In the genomic region with DNA sequence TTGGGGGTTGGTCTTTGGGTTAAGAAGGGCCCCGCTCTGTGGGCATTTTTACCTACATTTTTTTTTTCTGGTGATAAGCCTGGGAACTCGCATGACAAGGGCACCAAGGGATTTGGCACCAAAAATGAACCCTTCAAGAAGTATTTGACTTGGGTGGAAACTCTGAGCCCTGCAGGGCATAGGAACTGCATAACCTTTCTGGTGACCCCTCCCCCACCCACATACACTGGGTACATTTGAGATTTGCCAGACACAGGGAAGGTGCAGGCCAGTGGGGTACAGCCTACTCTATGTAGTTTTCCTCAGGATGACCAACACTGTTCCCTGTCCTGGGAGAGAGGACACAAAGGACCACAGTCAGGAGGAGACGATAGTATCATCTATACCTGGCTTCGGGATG, we compare ENCODE assay signal across 18 mouse cellular contexts. TPM values are rescaled to one million over a fixed set of nuclear protein-coding genes. Genes with fewer than 3 reads are reported as not detected.
DNase-seq lines count a peak whose midpoint lies in the region; ATAC-seq and TF ChIP-seq lines count a peak whose summit lies in the region.
"Had no signal": no experiment of that assay in that cellular context is flagged by ENCODE, and none has a peak within 500 bp of the region (broad histone marks: within the 10 kb centered on the region; RNA-seq: fewer than 3 reads in every experiment).

No protein-coding gene starts in this region.

- no peak for DNase-seq in forebrain, postnatal 0 days
- no peak for DNase-seq in forebrain, embryonic 10.5 days (ENCODE audit: extremely low spot score, low spot score)
- no peak for DNase-seq in hindbrain, embryonic 10.5 days (ENCODE audit: low spot score)
- DNase-seq in midbrain, embryonic 10.5 days (ENCODE audit: low spot score) = no peak
- no peak for DNase-seq in adrenal gland, adult 18-20 months (ENCODE audit: low spot score in 2 of 2)
- DNase-seq: cerebellum, adult 11-12 months; cerebellum, postnatal 25 days; gastrocnemius, postnatal 10 days; heart, adult 18-20 months; layer of hippocampus, adult 9-11 months; lung, postnatal 10 days; thymus, postnatal 36 days had no signal

- no peaks in the 10 kb centered on the region for H3K36me3 ChIP-seq in forebrain, postnatal 0 days (ENCODE audit: insufficient read depth)
- H3K36me3 ChIP-seq in forebrain, embryonic 10.5 days (replicated peaks) = no peaks in the 10 kb centered on the region
- no peaks in the 10 kb centered on the region for H3K36me3 ChIP-seq in hindbrain, embryonic 15.5 days
- H3K36me3 ChIP-seq in hindbrain, embryonic 10.5 days = no peaks in the 10 kb centered on the region
- H3K36me3 ChIP-seq in midbrain, embryonic 13.5 days = no peaks in the 10 kb centered on the region
- H3K36me3 ChIP-seq in midbrain, embryonic 10.5 days = no peaks in the 10 kb centered on the region
- H3K36me3 ChIP-seq: kidney, embryonic 15.5 days; limb, embryonic 13.5 days; liver, embryonic 15.5 days had no signal

- no peak overlapping the region for H3K9ac ChIP-seq in forebrain, postnatal 0 days
- no peak overlapping the region for H3K9ac ChIP-seq in hindbrain, embryonic 15.5 days
- H3K9ac ChIP-seq in midbrain, embryonic 13.5 days (replicated peaks) = no peak overlapping the region
- H3K9ac ChIP-seq: kidney, embryonic 15.5 days; limb, embryonic 13.5 days had no signal

- H3K9me3 ChIP-seq in forebrain, postnatal 0 days (ENCODE audit: low read length) = no peaks in the 10 kb centered on the region
- H3K9me3 ChIP-seq in forebrain, embryonic 10.5 days = no peaks in the 10 kb centered on the region
- H3K9me3 ChIP-seq in hindbrain, embryonic 15.5 days = no peaks in the 10 kb centered on the region
- H3K9me3 ChIP-seq in hindbrain, embryonic 10.5 days = no peaks in the 10 kb centered on the region
- H3K9me3 ChIP-seq in midbrain, embryonic 13.5 days = no peaks in the 10 kb centered on the region
- no peaks in the 10 kb centered on the region for H3K9me3 ChIP-seq in midbrain, embryonic 10.5 days (replicated peaks)
- H3K9me3 ChIP-seq: kidney, embryonic 15.5 days; limb, embryonic 13.5 days; liver, embryonic 15.5 days had no signal

- no peak for TF ChIP-seq CTCF in forebrain, postnatal 0 days (IDR thresholded peaks at IDR 0.05; ENCODE audit: low read depth)

- H3K4me2 ChIP-seq in forebrain, postnatal 0 days (ENCODE audit: low read depth) = peak overlapping the region; percentile 69
- peak overlapping the region; percentile 67 for H3K4me2 ChIP-seq in hindbrain, embryonic 15.5 days
- peak overlapping the region; percentile 16; the same call in 1 of the 2 replicates for H3K4me2 ChIP-seq in midbrain, embryonic 13.5 days (replicated peaks)
- H3K4me2 ChIP-seq: kidney, embryonic 15.5 days; limb, embryonic 13.5 days; liver, embryonic 15.5 days had no signal

- WGBS in forebrain, postnatal 0 days = 87% methylated on average over 4 of the region's 4 CpGs
- 86% methylated on average over 4 of the region's 4 CpGs for WGBS in forebrain, embryonic 10.5 days
- WGBS in hindbrain, embryonic 15.5 days = 89% methylated on average over 4 of the region's 4 CpGs
- 81% methylated on average over 4 of the region's 4 CpGs for WGBS in hindbrain, embryonic 10.5 days
- WGBS in midbrain, embryonic 13.5 days = 82% methylated on average over 4 of the region's 4 CpGs
- WGBS in midbrain, embryonic 10.5 days = 86% methylated on average over 4 of the region's 4 CpGs

- ATAC-seq in forebrain, postnatal 0 days = no peak
- no peak for ATAC-seq in hindbrain, embryonic 15.5 days (ENCODE audit: low FRiP score, low read depth)
- no peak for ATAC-seq in midbrain, embryonic 13.5 days

- H3K4me1 ChIP-seq in forebrain, postnatal 0 days (ENCODE audit: insufficient read depth) = peaks cover 19% of the 10 kb centered on the region
- peaks cover 31% of the 10 kb centered on the region for H3K4me1 ChIP-seq in forebrain, embryonic 10.5 days
- H3K4me1 ChIP-seq in hindbrain, embryonic 15.5 days (replicated peaks) = peaks cover 55% of the 10 kb centered on the region
- H3K4me1 ChIP-seq in hindbrain, embryonic 10.5 days (replicated peaks) = peaks cover 34% of the 10 kb centered on the region
- peaks cover 44% of the 10 kb centered on the region for H3K4me1 ChIP-seq in midbrain, embryonic 13.5 days (replicated peaks)
- peaks cover 25% of the 10 kb centered on the region for H3K4me1 ChIP-seq in midbrain, embryonic 10.5 days

- no peak overlapping the region for H3K27ac ChIP-seq in forebrain, postnatal 0 days (ENCODE audit: low read depth, low read length)
- H3K27ac ChIP-seq in forebrain, embryonic 10.5 days = no peak overlapping the region
- no peak overlapping the region for H3K27ac ChIP-seq in hindbrain, embryonic 15.5 days (replicated peaks)
- no peak overlapping the region for H3K27ac ChIP-seq in hindbrain, embryonic 10.5 days
- H3K27ac ChIP-seq in midbrain, embryonic 13.5 days = no peak overlapping the region
- no peak overlapping the region for H3K27ac ChIP-seq in midbrain, embryonic 10.5 days (replicated peaks)
- H3K27ac ChIP-seq: kidney, embryonic 15.5 days; limb, embryonic 13.5 days; liver, embryonic 15.5 days had no signal

- no peak overlapping the region for H3K4me3 ChIP-seq in forebrain, postnatal 0 days (ENCODE audit: low read depth, low read length)
- H3K4me3 ChIP-seq in forebrain, embryonic 10.5 days = no peak overlapping the region
- peak overlapping the region; percentile 49; the same call in 1 of the 2 replicates for H3K4me3 ChIP-seq in hindbrain, embryonic 15.5 days
- H3K4me3 ChIP-seq in hindbrain, embryonic 10.5 days = no peak overlapping the region
- no peak overlapping the region for H3K4me3 ChIP-seq in midbrain, embryonic 13.5 days (replicated peaks)
- H3K4me3 ChIP-seq in midbrain, embryonic 10.5 days = no peak overlapping the region
- H3K4me3 ChIP-seq: kidney, embryonic 15.5 days; limb, embryonic 13.5 days; liver, embryonic 15.5 days had no signal

- H3K27me3 ChIP-seq in forebrain, postnatal 0 days (ENCODE audit: insufficient read depth, low read length) = no peaks in the 10 kb centered on the region
- H3K27me3 ChIP-seq in forebrain, embryonic 10.5 days (ENCODE audit: poor library complexity, severe bottlenecking) = peaks cover 73% of the 10 kb centered on the region
- H3K27me3 ChIP-seq in hindbrain, embryonic 15.5 days = no peaks in the 10 kb centered on the region
- peaks cover 67% of the 10 kb centered on the region for H3K27me3 ChIP-seq in hindbrain, embryonic 10.5 days (ENCODE audit: insufficient read depth, poor library complexity, severe bottlenecking)
- H3K27me3 ChIP-seq in midbrain, embryonic 13.5 days = peaks cover 17% of the 10 kb centered on the region; the same call in 1 of the 2 replicates
- H3K27me3 ChIP-seq in midbrain, embryonic 10.5 days (ENCODE audit: low read depth, poor library complexity, severe bottlenecking) = peaks cover 62% of the 10 kb centered on the region

RNA-seq across cellular contexts. Expression of a gene that starts 2.5 kb away (rescaled TPM):
- 71.4 and 84.4 TPM in 2 replicates for total RNA-seq in forebrain, postnatal 0 days (2014; rRNA removed)
- 39.6 and 61.9 TPM in 2 replicates for polyA plus RNA-seq in forebrain, postnatal 0 days (2015; fragmentation: Nextera tagmentation; extraction: Ambion mirVana)
- 0.52 and 1.6 TPM in 2 replicates for polyA plus RNA-seq in forebrain, embryonic 10.5 days (2016; fragmentation: Nextera tagmentation; extraction: Ambion mirVana)
- polyA plus RNA-seq in hindbrain, embryonic 15.5 days (2015; fragmentation: Nextera tagmentation; extraction: Ambion mirVana) = 46.9 and 48.6 TPM in 2 replicates
- 0.25 and 0.90 TPM in 2 replicates for polyA plus RNA-seq in hindbrain, embryonic 10.5 days (2016; fragmentation: Nextera tagmentation; extraction: Ambion mirVana)
- 20.1 and 21.1 TPM in 2 replicates for polyA plus RNA-seq in midbrain, embryonic 13.5 days (2015; fragmentation: Nextera tagmentation; extraction: Ambion mirVana)
- polyA plus RNA-seq in midbrain, embryonic 10.5 days (2016; fragmentation: Nextera tagmentation; extraction: Ambion mirVana) = 0.26 and 0.99 TPM in 2 replicates
- total RNA-seq in adrenal gland, adult 18-20 months (2021) = 10 to 100 TPM; 11.5 to 19.4 TPM
- total RNA-seq: megakaryocyte, adult 5-6 weeks had no signal

RNA-seq across cellular contexts. Expression of a gene that starts 38.1 kb away (rescaled TPM):
- total RNA-seq in forebrain, postnatal 0 days (2014; rRNA removed) = 1.1 and 2.0 TPM in 2 replicates
- polyA plus RNA-seq in forebrain, postnatal 0 days (2015; fragmentation: Nextera tagmentation; extraction: Ambion mirVana) = 0.62 and 0.64 TPM in 2 replicates
- polyA plus RNA-seq in forebrain, embryonic 10.5 days (2016; fragmentation: Nextera tagmentation; extraction: Ambion mirVana) = not detected in 2 replicates
- polyA plus RNA-seq in hindbrain, embryonic 15.5 days (2015; fragmentation: Nextera tagmentation; extraction: Ambion mirVana) = 0.05 TPM in 1 of 2 replicates, not detected in the other
- not detected in 2 replicates for polyA plus RNA-seq in hindbrain, embryonic 10.5 days (2016; fragmentation: Nextera tagmentation; extraction: Ambion mirVana)
- 0.04 TPM in 1 of 2 replicates, not detected in the other for polyA plus RNA-seq in midbrain, embryonic 13.5 days (2015; fragmentation: Nextera tagmentation; extraction: Ambion mirVana)
- not detected in 2 replicates for polyA plus RNA-seq in midbrain, embryonic 10.5 days (2016; fragmentation: Nextera tagmentation; extraction: Ambion mirVana)
- total RNA-seq in adrenal gland, adult 18-20 months (2021) = under 1 TPM; 0.06 to 0.40 TPM

Comparison
In these comparisons a context has a peak if more than half of its experiments do, and no peak if none do; other contexts are left out.
1. H3K4me2 ChIP-seq: peak in every context shown above with its lines; median percentile 69 in forebrain, postnatal 0 days; 67 in hindbrain, embryonic 15.5 days; 16 in midbrain, embryonic 13.5 days.